Mouse (Mus musculus) stomach, postnatal 0 days (tissue): ENCODE results near the gene Fndc9. TPM values are rescaled to one million over a fixed set of nuclear protein-coding genes. Genes with fewer than 3 reads are reported as not detected.

Experiments used
- ATAC-seq: fragments of 200-750 bp; cut with Nextera tagmentation; 2 replicates; pipeline ENCODE4 v1.8.0; 2017; ENCODE audit not compliant: low FRiP score, low TSS enrichment
- DNase-seq: peaks from one replicate; pipeline ENCODE4 v3.0.0-alpha.2; 2016; ENCODE audit warnings: low spot score
- H3K27ac ChIP-seq: fragments of 300-500 bp; sonication (generic); replicated peaks from 2 replicates; pipeline ENCODE4 v1.5.1; 2014; ENCODE audit warnings: mild to moderate bottlenecking, control low read depth
- H3K27me3 ChIP-seq: fragments of 300-500 bp; sonication (generic); 2 replicates; pipeline ENCODE4 v1.6.1; 2014; ENCODE audit warnings: low read length; ENCODE audit not compliant: control insufficient read depth, insufficient read depth
- H3K36me3 ChIP-seq: fragments of 300-500 bp; sonication (generic); 2 replicates; pipeline ENCODE4 v1.6.1; 2014; ENCODE audit warnings: low read length, mixed read lengths; ENCODE audit not compliant: control insufficient read depth, insufficient read depth
- H3K4me1 ChIP-seq: fragments of 300-500 bp; sonication (generic); replicated peaks from 2 replicates; pipeline ENCODE4 v1.6.1; 2014; ENCODE audit warnings: antibody characterized with exemption; ENCODE audit not compliant: control insufficient read depth, insufficient read depth
- H3K4me2 ChIP-seq: fragments of 300-500 bp; sonication (generic); replicated peaks from 2 replicates; pipeline ENCODE4 v1.6.1; 2014; ENCODE audit warnings: low read depth, mild to moderate bottlenecking, control low read depth, moderate library complexity
- H3K4me3 ChIP-seq: fragments of 300-500 bp; sonication (generic); 2 replicates; pipeline ENCODE4 v1.5.1; 2014; ENCODE audit warnings: low read depth, low read length, control low read depth
- H3K9ac ChIP-seq: fragments of 300-500 bp; sonication (generic); 2 replicates; pipeline ENCODE4 v1.6.1; 2014; ENCODE audit warnings: mild to moderate bottlenecking, low read length, control low read depth, mixed read lengths
- H3K9me3 ChIP-seq: fragments of 300-500 bp; sonication (generic); 2 replicates; pipeline ENCODE4 v1.6.1; 2016; ENCODE audit warnings: low read length; ENCODE audit not compliant: control insufficient read depth
- CTCF ChIP-seq: IDR thresholded peaks from 2 replicates; pipeline ENCODE4 v1.5.1; 2016; ENCODE audit warnings: antibody characterized with exemption, low read depth, mild to moderate bottlenecking, moderate library complexity
- EP300 ChIP-seq: optimal IDR thresholded peaks from 2 replicates; pipeline ENCODE3; 2016; ENCODE audit warnings: antibody characterized with exemption
- WGBS: fragments of 180-500 bp; shearing (Covaris S2); extraction: QIAGEN DNeasy Blood & Tissue Kit; methylation state at CpG from one replicate; pipeline ENCODE4 v1.1.7; 2014; 5-methylcytosine and 5-hydroxymethylcytosine counted together
- polyA plus RNA-seq: library from polyadenylated mRNA; unstranded; fragments of >200 nt; fragmentation: Nextera tagmentation; extraction: Ambion mirVana; gene quantifications from 2 replicates; pipeline ENCODE4 v1.2.1, GENCODE M21; 2015

Fndc9 gene
- polyA plus RNA-seq, 1 experiment from 2014 or later = 6.9 TPM

- Histone ChIP-seq H3K27ac (no peak overlapping the region), H3K36me3 (no peaks in the 10 kb centered on the region), H3K4me2 (no peak overlapping the region), H3K27me3 (no peaks in the 10 kb centered on the region), H3K4me1 (no peaks in the 10 kb centered on the region), H3K4me3 (no peak overlapping the region), H3K9me3 (no peaks in the 10 kb centered on the region), H3K9ac (no peak overlapping the region)
- 73% methylated on average over 8 of the region's 8 CpGs for WGBS
- no peak for ATAC-seq
- no peak for TF ChIP-seq CTCF
- no peak for TF ChIP-seq EP300
- no peak for DNase-seq
Observed at GRCm38 (mm10) chr11:46272058-46272681, 36.8 kb downstream of the Fndc9 start.

DNA sequence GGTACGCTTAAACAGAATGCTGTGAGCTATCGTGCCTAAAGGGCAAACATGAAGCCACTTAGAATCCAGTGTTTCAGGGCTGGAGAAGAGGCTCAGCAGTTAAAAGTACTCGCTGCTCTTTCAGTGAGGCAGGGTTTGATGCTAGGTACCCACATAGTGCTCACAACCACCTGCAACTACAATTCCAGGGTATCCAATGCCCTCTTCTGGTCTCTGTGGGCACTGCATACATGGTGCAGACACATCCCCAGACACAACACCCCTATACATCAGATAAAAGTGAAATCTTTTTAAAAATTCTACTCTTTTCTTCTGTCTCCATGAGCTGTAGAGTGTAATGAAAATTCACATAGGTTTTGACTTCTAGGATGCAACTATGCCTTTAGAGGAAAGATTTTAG lies 38.6 kb downstream of the Fndc9 start:
- Histone ChIP-seq H3K27me3 (no peaks in the 10 kb centered on the region), H3K4me2 (no peak overlapping the region), H3K36me3 (no peaks in the 10 kb centered on the region), H3K9ac (no peak overlapping the region), H3K4me1 (no peaks in the 10 kb centered on the region), H3K4me3 (no peak overlapping the region), H3K27ac (no peak overlapping the region), H3K9me3 (no peaks in the 10 kb centered on the region)
- TF ChIP-seq EP300 (no peak), CTCF (peak; percentile 34; the same call in 1 of the 2 replicates)
- ATAC-seq (no peak), DNase-seq (no peak)
- 97% methylated on average over 3 of the region's 3 CpGs for WGBS

DNA sequence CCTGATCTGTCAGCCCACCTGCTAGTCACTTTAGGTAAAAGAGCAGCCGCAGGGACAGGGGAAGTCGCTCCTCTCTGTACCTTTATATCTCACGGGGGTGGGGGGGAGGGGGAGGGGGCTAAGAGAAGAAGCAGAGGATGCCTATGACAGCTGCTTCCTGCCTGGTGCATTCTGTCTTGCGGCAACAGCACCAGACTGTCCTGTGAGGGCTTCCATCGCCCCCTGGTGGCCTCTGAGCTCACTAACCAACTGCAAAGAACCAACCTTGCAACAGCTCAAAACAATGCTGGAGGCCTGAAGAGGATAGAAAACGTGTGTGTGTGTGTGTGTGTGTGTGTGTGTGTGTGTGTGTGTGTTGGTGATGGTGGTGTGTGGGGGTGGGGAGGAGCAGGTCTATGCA lies 40.0 kb downstream of the Fndc9 start:
- DNase-seq = peak; percentile 81
- Histone ChIP-seq H3K36me3 (no peaks in the 10 kb centered on the region), H3K4me1 (no peaks in the 10 kb centered on the region), H3K4me2 (no peak overlapping the region), H3K9ac (no peak overlapping the region), H3K27ac (no peak overlapping the region), H3K9me3 (no peaks in the 10 kb centered on the region), H3K27me3 (no peaks in the 10 kb centered on the region), H3K4me3 (no peak overlapping the region)
- WGBS = 9% methylated on average over 6 of the region's 6 CpGs
- ATAC-seq = peak; percentile 84
- peak; percentile 89 for TF ChIP-seq CTCF
- no peak for TF ChIP-seq EP300

DNA sequence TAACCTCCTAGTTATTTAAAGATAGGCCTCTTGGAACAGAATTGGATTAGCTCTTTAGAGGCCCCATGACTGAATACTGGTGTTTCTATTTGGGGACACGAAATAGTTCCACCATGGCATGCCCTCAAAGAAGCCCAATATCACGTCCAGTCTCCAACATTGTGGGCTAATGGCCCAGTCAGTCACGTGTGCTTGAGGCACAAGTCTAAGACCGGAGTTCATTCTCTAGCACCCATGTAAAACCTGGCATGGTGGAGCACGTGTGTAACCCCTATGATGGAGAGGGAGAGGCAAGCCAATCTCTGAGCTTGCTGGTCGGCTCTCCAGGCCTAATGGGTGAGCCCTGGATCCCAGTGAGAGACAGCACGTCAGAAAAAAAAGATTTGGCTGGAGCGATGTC lies 40.8 kb downstream of the Fndc9 start:
- 91% methylated on average over 8 of the region's 8 CpGs for WGBS
- ATAC-seq (no peak), DNase-seq (no peak)
- no peaks in the 10 kb centered on the region for H3K36me3 ChIP-seq
- H3K9ac ChIP-seq = no peak overlapping the region
- TF ChIP-seq EP300 = no peak
- no peak for TF ChIP-seq CTCF
- no peak overlapping the region for H3K27ac ChIP-seq
- no peaks in the 10 kb centered on the region for H3K4me1 ChIP-seq
- no peak overlapping the region for H3K4me3 ChIP-seq
- H3K27me3 ChIP-seq = no peaks in the 10 kb centered on the region
- no peaks in the 10 kb centered on the region for H3K9me3 ChIP-seq
- no peak overlapping the region for H3K4me2 ChIP-seq

DNA sequence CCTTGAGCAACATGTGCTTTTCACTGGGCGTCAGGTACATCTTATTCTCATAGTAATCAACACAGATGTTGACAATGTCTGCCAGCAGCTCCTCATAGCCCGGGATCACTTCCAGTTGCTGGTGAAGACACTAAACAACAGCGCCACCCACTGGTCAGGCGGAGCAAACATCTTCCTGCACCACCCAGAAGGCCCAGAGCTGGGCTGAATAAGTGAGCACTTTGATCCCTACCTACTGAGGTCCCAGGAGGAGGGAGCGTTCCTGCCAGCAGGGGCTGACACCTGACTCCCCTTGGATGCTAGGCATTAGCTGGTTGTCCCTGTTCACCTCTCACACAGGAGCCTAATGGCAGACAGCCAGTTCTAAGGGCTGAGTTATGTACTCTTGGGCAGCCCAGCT lies 41.4 kb downstream of the Fndc9 start:
- ATAC-seq = peak; percentile 41
- no peaks in the 10 kb centered on the region for H3K4me1 ChIP-seq

DNA sequence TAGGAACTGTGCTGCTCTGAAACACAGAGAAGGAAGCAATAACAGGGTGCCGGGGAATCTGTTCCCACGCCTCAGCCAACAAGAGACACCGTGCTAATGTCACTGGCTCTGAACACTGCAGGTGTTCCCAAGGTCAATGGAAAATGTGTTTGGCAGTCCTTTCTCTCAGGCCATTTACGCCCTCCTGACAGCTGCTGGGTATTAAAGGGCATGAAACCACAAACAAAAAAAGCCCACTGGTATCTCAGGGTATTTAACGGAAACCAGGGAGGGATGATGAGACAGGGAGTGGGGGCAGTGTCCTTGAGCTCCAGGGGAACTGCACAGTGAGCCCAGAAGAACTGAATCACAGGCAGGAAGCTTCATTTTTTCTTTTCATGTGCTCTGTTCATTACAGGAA lies 42.8 kb downstream of the Fndc9 start:
- H3K36me3 ChIP-seq = no peaks in the 10 kb centered on the region
- ATAC-seq = no peak
- WGBS = 88% methylated on average over 5 of the region's 5 CpGs

More for the DNA sequence above, 41.4 kb downstream of the Fndc9 start:
- Histone ChIP-seq H3K36me3 (no peaks in the 10 kb centered on the region), H3K27me3 (no peaks in the 10 kb centered on the region), H3K9ac (no peak overlapping the region), H3K4me2 (no peak overlapping the region), H3K4me3 (no peak overlapping the region), H3K27ac (no peak overlapping the region), H3K9me3 (no peaks in the 10 kb centered on the region)
- DNase-seq = peak; percentile 56
- 46% methylated on average over 5 of the region's 5 CpGs for WGBS
- TF ChIP-seq CTCF (peak; percentile 71), EP300 (no peak)

More for the DNA sequence above, 42.8 kb downstream of the Fndc9 start:
- Histone ChIP-seq H3K27me3 (no peaks in the 10 kb centered on the region), H3K9me3 (no peaks in the 10 kb centered on the region), H3K4me3 (no peak overlapping the region), H3K4me2 (no peak overlapping the region), H3K4me1 (no peaks in the 10 kb centered on the region), H3K27ac (no peak overlapping the region), H3K9ac (no peak overlapping the region)
- DNase-seq = no peak
- TF ChIP-seq CTCF (no peak), EP300 (no peak)
